Mouse (Mus musculus) C2C12 (cell line): ENCODE results near the gene Lifr. TPM values are rescaled to one million over a fixed set of nuclear protein-coding genes. Genes with fewer than 3 reads are reported as not detected.

ENCODE experiments used
- H3K27me3 ChIP-seq: one replicate; pipeline ENCODE4 v1.6.1; 2011; ENCODE audit not compliant: control insufficient read depth, insufficient read depth, insufficient read length
- H3K36me3 ChIP-seq: one replicate; pipeline ENCODE4 v1.6.1; 2011; ENCODE audit not compliant: control insufficient read depth, insufficient read depth
- H3K4me3 ChIP-seq: one replicate; pipeline ENCODE4 v1.5.1; 2011; ENCODE audit warnings: mild to moderate bottlenecking, control low read depth; ENCODE audit not compliant: poor library complexity, insufficient read depth, severe bottlenecking
- H3K79me2 ChIP-seq: one replicate; pipeline ENCODE4 v1.6.1; 2011; ENCODE audit not compliant: control insufficient read depth, insufficient read depth
- H3K79me3 ChIP-seq: one replicate; pipeline ENCODE4 v1.6.1; 2011; ENCODE audit warnings: low read depth, control low read depth
- H3ac ChIP-seq: one replicate; pipeline ENCODE3; 2011; ENCODE audit warnings: low read depth; ENCODE audit not compliant: control insufficient read depth, insufficient read length
- CEBPB ChIP-seq: IDR thresholded peaks from one replicate; pipeline ENCODE4 v1.6.1; 2011; ENCODE audit warnings: low read depth, mild to moderate bottlenecking, control low read depth, moderate library complexity
- CTCF ChIP-seq: IDR thresholded peaks from one replicate; pipeline ENCODE4 v1.5.1; 2011; ENCODE audit not compliant: control insufficient read depth, insufficient read depth, insufficient read length
- FOSL1 ChIP-seq: IDR thresholded peaks from one replicate; pipeline ENCODE4 v1.8.0; 2011; ENCODE audit warnings: mild to moderate bottlenecking, low read length; ENCODE audit not compliant: poor library complexity, insufficient read depth, severe bottlenecking
- MAX ChIP-seq: IDR thresholded peaks from one replicate; pipeline ENCODE4 v1.6.1; 2011; ENCODE audit warnings: mild to moderate bottlenecking, control low read depth
- MYOD1 ChIP-seq: IDR thresholded peaks from one replicate; pipeline ENCODE4 v1.6.1; 2011; ENCODE audit warnings: low read depth; ENCODE audit not compliant: control insufficient read depth, insufficient read length
- MYOG ChIP-seq: IDR thresholded peaks from one replicate; pipeline ENCODE4 v1.6.1; 2011; ENCODE audit not compliant: control insufficient read depth, insufficient read length; ENCODE audit errors: extremely low read depth
- USF1 ChIP-seq: IDR thresholded peaks from one replicate; pipeline ENCODE4 v1.6.1; 2011; ENCODE audit warnings: low read depth, mild to moderate bottlenecking, control low read depth, moderate library complexity
- polyA plus RNA-seq: library from polyadenylated mRNA; unstranded; fragments of >200 nt; fragmentation: generic; extraction: Trizol; gene quantifications from one replicate; pipeline ENCODE4 v1.2.1, GENCODE M21; 2012; ENCODE audit warnings: missing spikeins

Lifr gene
- polyA plus RNA-seq, 1 experiment = 15.2 TPM

- Histone ChIP-seq H3K36me3 (peaks cover 10% of the 10 kb centered on the region), H3K79me2 (no peaks in the 10 kb centered on the region), H3K27me3 (no peaks in the 10 kb centered on the region), H3K4me3 (no peak overlapping the region), H3K79me3 (no peaks in the 10 kb centered on the region), H3ac (no peak overlapping the region)
- TF ChIP-seq USF1 = no peak
- TF ChIP-seq CEBPB = no peak
- no peak for TF ChIP-seq FOSL1
- TF ChIP-seq MYOG = no peak
- TF ChIP-seq MYOD1 = no peak
- no peak for TF ChIP-seq MAX
- TF ChIP-seq CTCF = no peak
Measured at GRCm38 (mm10) chr15:7189678-7190454, 99.5 kb downstream of the Lifr start.

- Histone ChIP-seq H3K27me3 (no peaks in the 10 kb centered on the region), H3K79me3 (no peaks in the 10 kb centered on the region), H3K4me3 (no peak overlapping the region), H3ac (no peak overlapping the region), H3K79me2 (no peaks in the 10 kb centered on the region), H3K36me3 (peaks cover 10% of the 10 kb centered on the region)
- no peak for TF ChIP-seq FOSL1
- no peak for TF ChIP-seq MYOD1
- TF ChIP-seq CEBPB = no peak
- no peak for TF ChIP-seq CTCF
- TF ChIP-seq MYOG = no peak
- TF ChIP-seq USF1 = no peak
- TF ChIP-seq MAX = no peak
Measured at GRCm38 (mm10) chr15:7191074-7191473, 100.7 kb downstream of the Lifr start.

- peaks cover 10% of the 10 kb centered on the region for H3K36me3 ChIP-seq
- H3K27me3 ChIP-seq = no peaks in the 10 kb centered on the region
- no peaks in the 10 kb centered on the region for H3K79me2 ChIP-seq
- no peak overlapping the region for H3K4me3 ChIP-seq
- H3K79me3 ChIP-seq = no peaks in the 10 kb centered on the region
- no peak overlapping the region for H3ac ChIP-seq
- TF ChIP-seq CTCF (no peak), FOSL1 (no peak), USF1 (no peak)
Measured at GRCm38 (mm10) chr15:7192582-7192981, 102.2 kb downstream of the Lifr start.

- Histone ChIP-seq H3K4me3 (no peak overlapping the region), H3K36me3 (peaks cover 10% of the 10 kb centered on the region), H3K79me2 (no peaks in the 10 kb centered on the region), H3K27me3 (no peaks in the 10 kb centered on the region), H3ac (no peak overlapping the region), H3K79me3 (no peaks in the 10 kb centered on the region)
- TF ChIP-seq MAX (no peak), FOSL1 (no peak), USF1 (no peak), CTCF (no peak), MYOD1 (no peak), CEBPB (no peak), MYOG (no peak)
Measured at GRCm38 (mm10) chr15:7194147-7194720, 103.8 kb downstream of the Lifr start.

- H3K79me2 ChIP-seq = no peaks in the 10 kb centered on the region
- H3K4me3 ChIP-seq = no peak overlapping the region
- H3K27me3 ChIP-seq = no peaks in the 10 kb centered on the region
- H3K79me3 ChIP-seq = no peaks in the 10 kb centered on the region
- TF ChIP-seq CTCF (no peak), CEBPB (no peak), MAX (no peak), MYOG (no peak), MYOD1 (no peak), FOSL1 (no peak), USF1 (no peak)
- H3K36me3 ChIP-seq = peaks cover 9% of the 10 kb centered on the region
- H3ac ChIP-seq = no peak overlapping the region
Measured at GRCm38 (mm10) chr15:7194748-7195221, 104.4 kb downstream of the Lifr start.
